Mouse (Mus musculus): Measurements from ENCODE around the gene Gsto1. TPM values are rescaled to one million over a fixed set of nuclear protein-coding genes. Genes with fewer than 3 reads are reported as not detected.

Gene Gsto1
- polyA plus RNA-seq, 1 experiment, result 48.4 TPM

Other genes starting within 250 kb of the Gsto1 start
- gene Col17a1, start 162.9 kb upstream of the Gsto1 start, polyA plus RNA-seq (2012; rRNA removed), result 0.78 and 1.1 TPM in 2 replicates
- gene Sfr1, start 123.3 kb upstream of the Gsto1 start, polyA plus RNA-seq (2012; rRNA removed), result 82.0 and 88.7 TPM in 2 replicates
- gene Gsto2, start 10.6 kb downstream of the Gsto1 start, polyA plus RNA-seq (2012; rRNA removed), result 1.8 and 2.0 TPM in 2 replicates
- 0.40 and 0.44 TPM in 2 replicates for gene Cfap43, start 64.3 kb downstream of the Gsto1 start, polyA plus RNA-seq (2012; rRNA removed)
- gene Itprip, start 64.3 kb downstream of the Gsto1 start, polyA plus RNA-seq (2012; rRNA removed), result 0.78 and 0.86 TPM in 2 replicates
- gene Cfap58, start 82.7 kb downstream of the Gsto1 start, polyA plus RNA-seq (2012; rRNA removed), result 0.14 and 0.29 TPM in 2 replicates